Mouse (Mus musculus) stomach, embryonic 14.5 days (tissue): ENCODE results near the gene H2-T24. TPM values are rescaled to one million over a fixed set of nuclear protein-coding genes. Genes with fewer than 3 reads are reported as not detected.

Experiments used
- ATAC-seq: fragments of 200-750 bp; cut with Nextera tagmentation; 2 replicates; pipeline ENCODE4 v1.8.0; 2017; ENCODE audit warnings: low read depth, moderate TSS enrichment; ENCODE audit not compliant: insufficient number of reproducible peaks, insufficient read depth, low FRiP score
- H3K27ac ChIP-seq: fragments of 300-500 bp; sonication (generic); 2 replicates; pipeline ENCODE4 v1.5.1; 2014; ENCODE audit warnings: mild to moderate bottlenecking, low read length, moderate library complexity, mixed read lengths
- H3K27me3 ChIP-seq: fragments of 300-500 bp; sonication (generic); 2 replicates; pipeline ENCODE4 v1.6.1; 2014; ENCODE audit warnings: low read length, control low read depth, mixed read lengths; ENCODE audit not compliant: control insufficient read depth, insufficient read depth
- H3K36me3 ChIP-seq: fragments of 300-500 bp; sonication (generic); 2 replicates; pipeline ENCODE4 v1.6.1; 2014; ENCODE audit warnings: mild to moderate bottlenecking, control low read depth, low read length, moderate library complexity, mixed read lengths; ENCODE audit not compliant: control insufficient read depth, insufficient read depth
- H3K4me1 ChIP-seq: fragments of 300-500 bp; sonication (generic); 2 replicates; pipeline ENCODE4 v1.6.1; 2014; ENCODE audit warnings: low read length, control low read depth, mixed read lengths; ENCODE audit not compliant: control insufficient read depth, insufficient read depth
- H3K4me2 ChIP-seq: fragments of 300-500 bp; sonication (generic); replicated peaks from 2 replicates; pipeline ENCODE4 v1.6.1; 2014; ENCODE audit warnings: low read depth, low read length, control low read depth
- H3K4me3 ChIP-seq: fragments of 300-500 bp; sonication (generic); 2 replicates; pipeline ENCODE4 v1.5.1; 2014; ENCODE audit warnings: low read depth, low read length, control low read depth
- H3K9ac ChIP-seq: fragments of 300-500 bp; sonication (generic); replicated peaks from 2 replicates; pipeline ENCODE4 v1.6.1; 2014; ENCODE audit warnings: low read depth, mild to moderate bottlenecking, control low read depth, low read length, moderate library complexity, mixed read lengths
- H3K9me3 ChIP-seq: fragments of 300-500 bp; sonication (generic); 2 replicates; pipeline ENCODE4 v1.6.1; 2016; ENCODE audit warnings: low read depth, low read length, control low read depth; ENCODE audit not compliant: control insufficient read depth
- WGBS: fragments of 180-500 bp; shearing (Covaris S2); extraction: QIAGEN DNeasy Blood & Tissue Kit; methylation state at CpG from one replicate; pipeline ENCODE4 v1.1.7; 2014; 5-methylcytosine and 5-hydroxymethylcytosine counted together
- polyA plus RNA-seq: library from polyadenylated mRNA; unstranded; fragments of >200 nt; fragmentation: Nextera tagmentation; extraction: Ambion mirVana; gene quantifications from 2 replicates; pipeline ENCODE4 v1.2.1, GENCODE M21; 2014

Gene H2-T24
- polyA plus RNA-seq, 1 experiment from 2014 or later: 5.3 TPM

DNA sequence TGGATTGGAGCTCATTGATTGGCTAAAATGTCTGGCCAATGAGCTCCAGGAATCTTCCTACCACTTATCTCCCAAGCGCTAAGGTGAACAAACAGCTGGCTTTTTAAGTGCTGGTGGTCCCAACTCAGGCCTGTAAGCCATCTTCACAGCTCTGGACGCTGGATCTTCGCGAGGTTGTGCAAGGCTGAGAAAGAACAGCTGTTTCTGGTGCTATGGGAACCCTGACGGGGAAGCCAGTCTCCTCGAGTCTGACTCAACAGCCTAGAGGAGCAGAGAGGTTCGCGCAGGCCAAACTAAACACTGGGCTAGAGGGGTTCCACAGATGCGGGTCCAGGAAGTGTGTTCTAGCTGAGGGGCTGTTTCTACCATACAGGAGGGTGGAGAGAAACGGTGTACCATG, 28.6 kb downstream of the H2-T24 start:
- H3K9ac ChIP-seq: no peak overlapping the region
- no peaks in the 10 kb centered on the region for H3K27me3 ChIP-seq
- H3K4me1 ChIP-seq: peaks cover 9% of the 10 kb centered on the region; the same call in 1 of the 2 replicates
- H3K36me3 ChIP-seq: peaks cover 12% of the 10 kb centered on the region
- no peak for ATAC-seq
- 26% methylated on average over 10 of the region's 10 CpGs for WGBS
- no peak overlapping the region for H3K4me3 ChIP-seq
- H3K27ac ChIP-seq: peak overlapping the region; percentile 6
- H3K4me2 ChIP-seq: no peak overlapping the region
- H3K9me3 ChIP-seq: no peaks in the 10 kb centered on the region

DNA sequence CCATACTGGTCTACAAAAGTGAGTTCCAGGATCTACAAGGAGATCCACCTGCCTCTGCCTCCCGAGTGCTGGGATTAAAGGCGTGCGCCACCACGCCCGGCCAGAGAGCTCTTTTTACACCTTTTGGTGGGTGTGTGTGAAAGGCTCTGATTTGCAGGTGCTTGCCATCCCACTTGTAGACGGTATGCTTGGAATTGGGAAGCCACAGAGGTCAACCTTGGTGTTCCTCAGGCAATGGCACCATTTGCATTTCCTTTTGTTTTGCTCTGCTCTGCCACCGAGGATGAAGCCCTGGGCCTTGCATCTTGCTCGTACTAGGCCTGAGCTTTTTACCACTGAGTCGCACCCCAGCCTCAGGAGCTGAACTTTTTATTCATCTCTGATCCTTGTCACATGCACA, 38.6 kb downstream of the H2-T24 start:
- ATAC-seq: no peak
- Histone ChIP-seq H3K9me3 (no peaks in the 10 kb centered on the region), H3K27ac (no peak overlapping the region), H3K4me3 (no peak overlapping the region), H3K36me3 (peaks cover 23% of the 10 kb centered on the region), H3K27me3 (no peaks in the 10 kb centered on the region), H3K4me1 (peaks cover 11% of the 10 kb centered on the region), H3K4me2 (no peak overlapping the region), H3K9ac (no peak overlapping the region)
- 93% methylated on average over 9 of the region's 9 CpGs for WGBS

DNA sequence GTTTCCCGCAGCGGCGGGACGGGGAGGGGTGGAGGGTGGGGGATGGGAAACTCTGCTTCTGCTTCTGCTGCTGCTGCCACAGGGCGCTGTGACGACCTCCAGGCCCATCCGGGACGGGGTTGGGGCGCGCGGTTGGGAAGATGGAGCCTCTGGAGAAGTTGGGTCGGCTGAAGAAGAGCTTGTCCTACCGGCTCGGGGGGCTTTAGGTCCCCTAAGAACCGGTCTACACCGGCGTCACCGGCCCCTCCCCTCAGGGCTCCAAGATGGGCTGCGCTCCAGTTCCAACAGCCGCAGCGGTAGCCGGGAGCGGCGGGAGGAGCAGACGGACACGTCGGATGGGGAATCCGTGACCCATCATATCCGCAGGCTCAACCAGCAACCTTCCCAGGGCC, 40.0 kb downstream of the H2-T24 start:
- Histone ChIP-seq H3K9me3 (no peaks in the 10 kb centered on the region), H3K4me3 (peak overlapping the region; percentile 87), H3K9ac (peak overlapping the region; percentile 75), H3K36me3 (peaks cover 21% of the 10 kb centered on the region), H3K4me2 (peak overlapping the region; percentile 64), H3K4me1 (peaks cover 11% of the 10 kb centered on the region), H3K27me3 (no peaks in the 10 kb centered on the region), H3K27ac (peak overlapping the region; percentile 97)
- under 1% methylated on average over 29 of the region's 29 CpGs for WGBS
- peak; percentile 34; the same call in 1 of the 2 replicates for ATAC-seq

DNA sequence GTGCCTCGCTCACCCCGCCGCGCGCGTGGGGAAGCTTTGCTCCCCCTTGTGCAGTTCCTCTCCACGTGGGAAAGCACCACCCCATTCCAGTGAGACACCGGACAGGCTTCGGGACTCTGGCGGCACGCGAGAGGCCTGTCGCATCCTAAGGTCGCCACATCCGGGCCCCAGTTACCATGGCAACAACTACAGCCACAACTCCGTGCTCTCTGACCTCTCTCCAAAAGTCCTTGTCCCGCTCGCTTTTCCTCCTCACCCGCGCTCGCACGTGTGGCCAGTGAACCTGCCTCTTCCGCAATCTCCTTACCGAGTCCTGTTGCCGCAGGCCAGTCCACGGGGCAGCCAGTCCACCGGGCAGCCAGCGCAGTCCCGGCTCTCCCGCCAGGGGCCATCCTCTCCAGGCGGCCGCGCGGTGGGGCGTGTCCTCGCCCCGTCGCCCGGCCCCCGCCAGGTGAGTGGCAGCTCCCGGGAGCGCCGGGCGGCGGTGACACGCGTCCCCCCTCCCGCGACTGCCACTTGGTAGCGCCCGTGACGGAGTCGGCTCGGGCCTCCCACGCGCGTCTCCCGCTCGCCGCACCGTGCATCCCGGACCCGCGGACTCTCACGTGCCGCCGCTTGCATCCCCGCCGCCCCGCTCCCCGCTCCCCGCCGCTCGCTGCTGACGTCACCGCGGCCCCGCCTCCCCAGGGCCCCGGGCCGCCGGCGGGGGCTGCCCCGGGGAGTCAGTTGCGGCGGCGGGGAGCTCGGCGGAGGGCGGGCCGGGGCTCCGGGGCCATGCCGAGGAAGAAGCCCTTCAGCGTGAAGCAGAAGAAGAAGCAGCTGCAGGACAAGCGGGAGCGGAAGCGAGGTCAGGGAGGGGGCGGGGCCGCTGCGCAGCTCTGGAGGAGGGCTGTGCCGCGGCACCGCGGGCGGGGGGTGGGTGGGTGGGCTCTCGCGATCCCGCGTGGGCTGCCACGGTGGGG, 40.7 kb downstream of the H2-T24 start, which contains the start of the genes Gnl1 and Prr3:
Gene Gnl1, plus strand, starts transcription at position 451 of the 962 bp plus-strand sequence.
Gene Prr3, minus strand, starts transcription at position 836 of the 962 bp plus-strand sequence.
- peak within 1 kb of the TSS; percentile 75 for H3K9ac ChIP-seq
- H3K9me3 ChIP-seq: no peaks in the 10 kb centered on the region
- peak; percentile 89 for ATAC-seq
- peak within 1 kb of the TSS; percentile 97 for H3K27ac ChIP-seq
- H3K36me3 ChIP-seq: peaks cover 21% of the 10 kb centered on the region
- peaks cover 11% of the 10 kb centered on the region for H3K4me1 ChIP-seq
- H3K4me2 ChIP-seq: peak within 1 kb of the TSS; percentile 64
- WGBS: under 1% methylated on average over 89 of the region's 109 CpGs
- H3K4me3 ChIP-seq: peak within 1 kb of the TSS; percentile 87
- no peaks in the 10 kb centered on the region for H3K27me3 ChIP-seq

DNA sequence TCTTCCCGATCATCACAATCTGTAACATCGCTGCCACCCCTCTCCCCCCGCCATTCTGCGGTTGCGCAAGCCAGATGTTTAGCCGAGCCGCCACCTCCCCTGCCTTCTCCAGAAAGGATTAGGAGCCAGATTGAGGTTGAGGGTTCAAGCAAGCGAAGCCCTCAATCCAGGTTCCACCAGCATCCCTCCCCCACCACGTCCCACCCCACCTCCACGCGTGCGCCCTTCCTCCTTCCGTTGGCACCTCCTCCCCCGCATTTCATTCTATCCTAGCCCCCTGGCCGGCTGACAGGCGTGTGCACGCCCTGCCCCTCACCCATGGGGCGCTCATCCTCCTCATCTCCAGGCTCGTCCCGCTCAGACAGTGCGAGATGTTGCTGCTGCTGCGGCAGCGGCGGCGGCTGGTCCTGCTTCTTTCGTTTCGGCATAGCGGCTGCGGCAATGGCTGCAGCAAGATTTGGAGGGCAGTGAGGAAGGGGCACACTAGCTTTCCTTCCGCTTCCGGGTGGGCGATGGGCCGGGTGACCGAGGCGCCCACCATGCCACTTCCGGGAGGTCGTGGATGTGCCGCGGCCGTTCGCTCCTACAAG, 41.5 kb downstream of the H2-T24 start:
- H3K27me3 ChIP-seq: no peaks in the 10 kb centered on the region
- H3K9me3 ChIP-seq: no peaks in the 10 kb centered on the region
- H3K9ac ChIP-seq: peak overlapping the region; percentile 74
- H3K4me1 ChIP-seq: peaks cover 11% of the 10 kb centered on the region
- peak overlapping the region; percentile 97 for H3K27ac ChIP-seq
- H3K36me3 ChIP-seq: peaks cover 27% of the 10 kb centered on the region
- H3K4me3 ChIP-seq: peak overlapping the region; percentile 87
- under 1% methylated on average over 41 of the region's 41 CpGs for WGBS
- H3K4me2 ChIP-seq: peak overlapping the region; percentile 64
- peak; percentile 64 for ATAC-seq

DNA sequence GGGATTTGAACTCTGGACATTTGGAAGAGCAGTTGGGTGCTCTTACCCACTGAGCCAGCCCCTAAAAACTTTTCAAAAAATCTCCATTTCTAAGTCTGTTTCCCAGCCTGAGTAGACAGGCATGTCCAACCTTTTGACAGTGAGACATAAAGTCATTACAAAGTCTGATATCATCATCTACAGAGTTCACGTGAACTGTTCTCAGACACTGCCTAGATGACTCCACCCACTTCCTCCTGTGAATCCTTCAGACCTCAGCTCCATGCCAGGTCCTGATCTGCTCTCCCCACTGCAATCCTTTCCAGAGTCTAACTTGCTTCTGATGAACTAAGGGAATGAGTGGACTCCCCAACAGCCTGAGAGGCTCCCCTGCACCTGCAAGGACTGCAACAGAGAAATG, 48.2 kb downstream of the H2-T24 start:
- Histone ChIP-seq H3K4me3 (no peak overlapping the region), H3K9ac (no peak overlapping the region), H3K27ac (no peak overlapping the region), H3K4me1 (peaks cover 10% of the 10 kb centered on the region; the same call in 1 of the 2 replicates), H3K27me3 (no peaks in the 10 kb centered on the region), H3K4me2 (no peak overlapping the region), H3K9me3 (no peaks in the 10 kb centered on the region), H3K36me3 (peaks cover 16% of the 10 kb centered on the region)
- no peak for ATAC-seq
- WGBS: 54% methylated on average over 1 of the region's 1 CpGs

DNA sequence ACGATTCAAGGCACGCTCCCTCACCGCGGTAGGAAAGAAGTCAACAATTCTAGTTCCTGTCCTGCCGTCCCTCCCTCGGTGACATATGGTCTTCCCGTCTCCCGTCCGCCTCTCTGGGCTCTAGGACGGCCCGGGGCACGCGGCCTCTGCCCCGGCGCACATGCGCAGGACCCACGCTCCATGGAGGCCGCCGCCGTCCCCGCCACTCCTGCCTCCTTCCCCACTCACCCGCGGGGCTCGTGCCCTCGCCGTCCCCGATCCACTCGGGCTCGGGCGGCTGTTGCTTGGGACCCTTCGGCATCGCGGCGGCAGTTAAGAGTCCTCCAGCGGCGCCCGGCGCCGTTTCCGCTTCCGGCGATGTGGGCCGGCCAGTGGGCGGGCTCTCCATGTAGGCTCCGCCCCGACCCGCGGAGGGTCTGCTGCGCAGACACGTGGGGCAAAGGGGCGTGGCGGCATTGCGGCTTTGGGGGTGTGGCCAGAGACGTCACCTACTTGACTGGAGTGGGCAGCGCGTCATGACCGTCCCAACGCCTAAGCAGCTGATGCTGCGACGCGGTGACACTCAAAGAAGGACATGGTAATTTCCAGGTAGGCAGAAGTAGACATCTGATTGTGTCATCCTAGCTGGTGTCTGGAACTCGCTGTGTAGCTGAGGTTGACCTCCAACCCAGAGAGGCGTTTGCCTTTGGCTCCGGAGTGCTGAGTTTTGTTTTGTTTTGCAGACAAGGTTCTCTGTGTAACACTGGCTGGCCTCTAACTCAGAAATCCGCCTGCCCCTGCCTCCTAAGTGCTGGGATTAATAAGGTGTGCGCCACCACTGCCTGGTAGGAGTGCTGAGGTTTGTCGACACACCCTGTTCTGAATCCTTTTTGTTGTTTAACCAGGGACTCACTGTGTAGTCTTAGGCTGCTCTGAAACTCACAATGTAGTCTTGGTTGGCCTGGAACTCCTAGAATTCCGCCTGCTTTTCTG, 50.7 kb downstream of the H2-T24 start, which contains the start of gene Abcf1:
Gene Abcf1, minus strand, starts transcription at position 344 of the 972 bp plus-strand sequence.
- peak within 1 kb of the TSS; percentile 91 for H3K4me3 ChIP-seq
- ATAC-seq: peak; percentile 97
- no peaks in the 10 kb centered on the region for H3K27me3 ChIP-seq
- H3K4me1 ChIP-seq: peaks cover 10% of the 10 kb centered on the region; the same call in 1 of the 2 replicates
- H3K36me3 ChIP-seq: peaks cover 17% of the 10 kb centered on the region; the same call in 1 of the 2 replicates
- WGBS: under 1% methylated on average over 68 of the region's 68 CpGs
- no peaks in the 10 kb centered on the region for H3K9me3 ChIP-seq
- H3K27ac ChIP-seq: peak within 1 kb of the TSS; percentile 63
- H3K9ac ChIP-seq: peak within 1 kb of the TSS; percentile 77
- H3K4me2 ChIP-seq: peak within 1 kb of the TSS; percentile 84
